Mouse (Mus musculus): ENCODE measurements around the gene Garnl3.

Garnl3 gene

DNA sequence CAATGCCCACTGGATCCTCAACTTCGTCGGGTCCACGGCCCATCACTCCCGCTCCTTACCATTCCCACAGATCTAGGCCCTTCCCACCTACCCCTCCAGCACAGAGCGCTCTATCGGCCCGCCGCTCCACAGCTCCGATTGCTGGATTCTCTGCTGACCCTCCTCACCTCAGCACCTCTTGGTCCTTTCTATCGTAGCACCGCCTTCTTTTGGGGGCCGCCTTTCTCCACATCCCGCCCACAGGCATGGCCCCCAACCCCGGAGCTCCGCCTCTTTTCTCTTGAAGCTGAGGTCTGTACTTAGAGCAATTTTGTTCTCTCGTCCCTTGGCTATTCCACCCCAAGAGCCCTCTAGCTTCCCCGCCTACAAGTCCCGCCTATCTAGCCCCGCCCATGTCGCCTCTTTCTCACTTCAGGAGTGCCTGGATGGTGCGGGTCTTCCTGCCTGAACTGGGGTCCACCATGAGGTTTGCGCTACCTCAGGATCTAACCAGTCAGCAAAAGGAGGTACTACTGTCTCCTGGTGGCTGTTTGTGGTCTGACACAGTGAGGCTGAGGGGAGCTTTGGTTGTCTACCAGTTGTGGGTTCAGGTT lies at the start of gene Garnl3:
TSS of gene Garnl3 (minus strand) at position 155 of the 593 bp plus-strand sequence.
- DNase-seq = peak; percentile 71

GRCm38 (mm10) chr2:33179930-33180630 lies 48.6 kb upstream of the Garnl3 start:
- no peak for DNase-seq

- DNase-seq = no peak
Measured at GRCm38 (mm10) chr2:33179171-33179929, 47.9 kb upstream of the Garnl3 start.

- peak; percentile 23 for DNase-seq
Measured at GRCm38 (mm10) chr2:33178243-33178932, 46.9 kb upstream of the Garnl3 start.

DNA sequence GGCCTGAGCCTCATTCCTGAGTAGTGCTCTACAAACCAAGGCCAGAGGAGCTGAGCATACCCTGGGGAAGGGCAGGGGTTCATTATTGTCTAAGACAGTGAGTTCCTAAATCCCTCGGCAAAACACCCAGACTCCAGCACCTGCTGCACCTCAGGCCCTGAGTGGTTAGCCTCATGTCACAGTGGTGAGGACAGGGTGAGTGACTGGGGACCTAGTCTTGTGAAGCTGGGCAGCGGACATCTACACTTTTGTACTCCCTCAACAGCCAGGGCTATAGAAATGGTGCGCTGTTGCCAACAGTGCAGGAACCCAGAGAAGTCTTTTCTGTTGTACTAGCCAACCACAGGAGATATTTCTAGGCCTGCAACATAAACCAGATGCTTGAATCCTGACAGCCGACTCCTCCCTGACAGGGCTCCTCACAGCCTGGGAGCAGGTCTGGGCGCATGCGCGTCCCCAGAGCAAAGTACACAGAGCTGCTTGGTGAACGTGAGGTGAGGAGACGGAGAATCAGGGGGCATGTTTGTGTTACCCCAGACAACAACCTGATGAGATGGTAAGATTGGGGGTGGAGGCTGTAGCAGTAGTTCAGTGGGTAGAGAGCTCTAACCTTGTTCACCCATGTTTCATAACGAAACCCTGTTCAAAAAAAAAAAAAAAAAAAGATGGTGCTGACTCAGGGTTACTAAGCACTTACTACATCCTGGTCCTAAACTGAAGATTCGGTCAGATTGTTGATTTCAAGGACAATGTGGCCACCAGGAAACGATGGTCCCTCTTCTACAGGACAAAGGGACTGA lies 46.2 kb upstream of the Garnl3 start:
- DNase-seq = no peak

GRCm38 (mm10) chr2:33176921-33177320 lies 45.5 kb upstream of the Garnl3 start:
- DNase-seq = no peak

- DNase-seq = no peak
Measured at GRCm38 (mm10) chr2:33176516-33176915, 45.1 kb upstream of the Garnl3 start.

DNA sequence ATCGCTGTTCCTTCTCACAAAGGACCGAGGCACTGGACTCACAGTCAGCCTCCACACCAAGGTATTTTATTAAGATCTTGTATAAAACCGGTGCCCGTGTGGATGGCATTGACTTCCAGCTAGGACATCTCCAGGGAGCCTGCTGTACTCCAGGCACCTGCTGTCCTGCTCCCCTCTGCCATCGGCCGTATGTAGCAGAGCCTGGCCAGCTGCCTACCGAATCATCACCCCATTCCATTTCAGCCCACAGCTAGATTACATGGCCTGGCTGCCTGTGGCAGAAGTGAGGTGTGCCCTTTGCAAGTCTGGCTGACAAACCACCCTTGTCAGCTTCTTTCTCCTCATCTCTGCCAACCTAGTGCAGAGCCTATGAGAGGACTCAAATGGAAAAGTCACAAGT lies 42.2 kb upstream of the Garnl3 start:
- DNase-seq = no peak

GRCm38 (mm10) chr2:33173126-33173525 lies 41.7 kb upstream of the Garnl3 start:
- no peak for DNase-seq

DNA sequence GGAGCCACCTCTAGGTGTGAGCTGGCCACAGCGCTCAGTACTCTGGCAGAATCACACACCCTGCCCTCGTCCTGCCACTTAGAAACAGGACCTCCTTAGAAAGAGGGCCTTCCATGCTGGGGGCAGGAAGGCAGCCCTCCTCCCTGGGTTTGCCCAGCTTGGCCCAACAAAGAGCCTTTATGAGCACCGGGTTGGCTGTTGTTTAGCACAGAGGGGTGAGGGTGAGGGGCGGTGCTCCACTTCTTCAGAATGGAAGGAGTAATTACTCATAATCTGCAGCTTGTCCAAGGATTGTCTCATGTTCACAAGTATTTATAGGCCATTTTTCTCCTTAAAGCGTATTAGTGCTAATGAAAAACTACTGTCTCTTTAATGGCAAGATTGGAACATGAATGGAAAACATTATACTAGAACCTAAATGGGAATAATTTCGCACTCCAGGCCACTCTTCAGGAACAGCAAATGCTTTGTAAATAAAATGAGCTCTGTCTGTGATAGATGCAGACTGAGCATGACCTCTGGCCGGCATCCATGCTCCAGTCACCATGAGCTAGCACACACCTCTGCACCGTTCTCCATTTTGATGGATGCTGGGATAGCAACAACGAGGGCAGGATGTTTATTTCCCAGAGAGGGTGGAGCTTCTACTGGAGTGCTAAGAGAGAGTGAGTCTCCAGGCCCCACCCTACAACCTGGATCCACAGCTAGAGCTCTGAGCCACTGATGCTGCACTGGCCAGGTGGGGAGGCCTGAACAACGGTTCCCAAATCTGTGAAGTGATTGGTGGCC lies 39.5 kb upstream of the Garnl3 start:
- no peak for DNase-seq

DNA sequence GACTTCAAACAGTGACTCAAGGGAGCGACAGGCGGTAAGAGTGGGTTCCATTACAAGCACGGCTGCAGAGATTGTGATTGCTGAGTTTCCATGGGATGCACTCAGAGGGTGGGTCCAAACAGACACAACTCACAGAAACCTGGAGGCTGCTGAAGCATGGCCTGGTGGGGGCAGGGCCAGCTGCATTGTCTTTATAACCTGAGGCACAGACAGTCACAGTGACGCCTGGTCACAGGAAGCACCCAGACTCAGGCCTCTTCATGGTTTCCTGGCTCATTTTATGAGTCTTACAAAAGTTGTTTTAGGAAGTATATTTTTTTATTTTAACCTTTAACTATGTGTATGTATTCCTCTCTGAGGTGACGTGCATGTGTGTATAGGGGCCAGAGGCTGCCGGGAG lies 38.0 kb upstream of the Garnl3 start:
- no peak for DNase-seq

GRCm38 (mm10) chr2:33167060-33167459 lies 35.6 kb upstream of the Garnl3 start:
- DNase-seq = no peak

- no peak for DNase-seq
Measured at GRCm38 (mm10) chr2:33165710-33166374, 34.4 kb upstream of the Garnl3 start.

DNA sequence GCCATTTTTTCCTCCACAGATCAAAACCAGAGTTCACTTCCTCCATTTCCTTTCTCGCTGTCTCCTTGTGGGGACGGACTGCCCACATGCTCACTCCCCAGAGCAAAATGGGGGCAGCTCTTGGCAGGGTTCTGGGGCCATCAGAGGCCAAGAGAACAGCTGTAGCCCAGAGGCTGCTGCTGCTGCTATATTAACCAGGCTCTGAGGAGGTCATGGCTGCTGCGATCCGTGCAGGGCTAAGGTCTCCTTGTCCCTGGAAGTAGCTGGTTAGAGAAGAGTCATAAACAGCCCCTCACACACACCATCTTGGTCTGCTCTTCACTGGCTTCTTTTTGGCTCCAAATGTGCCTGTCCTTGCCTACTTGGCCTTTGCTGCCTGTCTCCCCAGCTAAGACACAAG lies 33.8 kb upstream of the Garnl3 start:
- DNase-seq = no peak

- no peak for DNase-seq
Measured at GRCm38 (mm10) chr2:33164646-33165045, 33.2 kb upstream of the Garnl3 start.

DNA sequence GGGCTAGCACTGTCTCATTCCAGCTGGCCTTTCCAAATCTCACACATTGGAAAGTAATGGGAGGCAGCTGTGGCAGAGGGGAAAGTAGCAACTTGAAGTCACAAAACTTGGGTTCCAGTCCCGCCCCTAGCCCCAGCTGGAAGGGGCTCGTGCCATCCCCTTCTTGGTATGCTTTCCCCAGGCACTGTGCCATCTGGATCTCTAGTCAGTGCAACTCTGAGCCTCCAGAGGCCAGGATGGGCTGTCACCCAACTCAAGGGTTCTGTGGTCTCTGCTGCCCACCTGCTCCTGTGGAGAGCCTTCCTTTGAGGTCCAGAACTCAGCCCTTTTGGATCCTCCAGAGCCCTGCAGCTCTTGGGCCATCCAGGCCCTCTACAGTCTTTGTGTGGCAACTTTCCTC lies 30.7 kb upstream of the Garnl3 start:
- no peak for DNase-seq

DNA sequence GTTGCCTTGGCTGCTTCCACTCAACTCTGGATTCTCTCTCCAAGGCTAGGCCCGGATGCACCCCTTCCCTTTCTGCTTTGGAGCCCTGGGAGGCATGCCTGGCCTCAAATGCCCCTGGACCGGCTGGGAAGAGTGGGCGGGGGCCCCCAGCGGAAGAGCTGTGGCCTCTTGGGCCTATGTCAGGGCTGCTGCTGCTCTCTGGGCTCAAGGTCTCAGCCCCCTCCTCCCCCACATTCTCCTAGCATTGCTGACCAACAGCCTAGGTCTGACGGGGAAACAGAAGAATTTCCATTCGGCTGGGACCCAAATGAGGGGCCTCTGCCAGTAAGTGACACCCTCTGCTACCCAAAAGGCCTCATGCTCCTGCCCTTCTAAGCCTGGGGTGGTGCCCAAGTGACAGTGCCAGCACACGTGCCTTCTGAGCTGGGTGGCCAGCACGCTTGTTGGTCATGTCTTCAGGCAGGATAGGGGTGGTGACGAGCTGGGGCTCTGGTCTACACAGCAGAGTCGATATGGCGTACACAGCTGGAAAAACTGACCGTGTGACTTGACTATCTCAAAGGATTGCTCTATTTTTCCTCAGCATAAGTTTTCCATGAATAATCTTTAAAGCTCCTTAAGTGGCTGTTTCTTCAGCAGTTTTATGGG lies 29.0 kb upstream of the Garnl3 start:
- DNase-seq = no peak

DNA sequence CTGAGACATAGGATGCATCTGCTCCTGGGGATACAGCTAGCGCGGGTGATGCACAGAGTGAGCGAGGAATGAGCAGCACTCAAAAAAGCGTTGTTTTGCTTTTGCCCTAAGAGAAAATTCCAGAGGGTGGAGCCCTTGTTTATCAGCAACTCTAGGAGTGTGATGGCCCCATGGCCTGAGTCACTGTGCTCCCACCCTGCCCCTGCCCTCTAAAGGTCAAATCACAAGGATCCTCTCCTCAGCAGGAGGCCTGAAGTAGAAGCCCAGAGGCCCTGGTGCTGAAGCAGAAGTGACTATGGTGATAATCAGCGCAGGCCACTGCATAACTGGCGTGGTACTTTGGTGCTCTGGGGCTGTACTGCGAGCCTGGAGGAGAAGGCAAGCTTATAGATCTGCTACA lies 28.1 kb upstream of the Garnl3 start:
- no peak for DNase-seq

DNA sequence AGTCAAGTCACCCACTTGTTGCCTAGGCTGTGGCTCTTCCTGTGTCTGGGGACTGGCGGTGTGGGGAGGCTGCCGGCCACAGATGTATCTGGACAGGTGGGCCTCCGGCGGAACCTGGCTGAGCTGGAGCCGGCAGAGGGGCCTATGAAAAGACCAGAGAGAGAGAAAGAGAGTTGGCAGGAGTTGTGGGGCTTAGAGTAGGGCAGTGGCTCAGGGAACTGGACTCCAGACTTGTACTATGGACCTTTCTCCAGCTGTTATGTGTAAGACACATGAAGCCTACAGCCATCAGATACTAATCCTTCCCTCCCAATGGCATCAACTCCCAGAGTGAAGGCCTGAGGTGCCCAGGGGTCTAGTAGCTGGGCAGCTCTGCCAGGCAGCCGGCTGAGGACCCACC lies 27.4 kb upstream of the Garnl3 start:
- no peak for DNase-seq

- no peak for DNase-seq
Measured at GRCm38 (mm10) chr2:33156283-33156781, 24.9 kb upstream of the Garnl3 start.

Measured in right cerebral cortex, postnatal 4 days (tissue).